Mouse (Mus musculus) bone marrow, adult 2 months (tissue): ENCODE measurements around the gene Phf1. TPM values are rescaled to one million over a fixed set of nuclear protein-coding genes. Genes with fewer than 3 reads are reported as not detected.
"Not testable (repeated sequence)": the region's sequence is repeated elsewhere in the genome, so short reads cannot be mapped to it uniquely, and the experiment has no call there.

ENCODE experiments used
- H3K27ac ChIP-seq: fragments of 200-500 bp; 2 replicates; pipeline ENCODE4 v1.5.1; 2012; ENCODE audit warnings: low read depth, mild to moderate bottlenecking, control low read depth, inconsistent platforms, low read length; ENCODE audit not compliant: control insufficient read depth, poor library complexity, insufficient read depth
- H3K4me1 ChIP-seq: fragments of 200-500 bp; 2 replicates; pipeline ENCODE4 v1.6.1; 2011; ENCODE audit warnings: low read length; ENCODE audit not compliant: control insufficient read depth, insufficient read depth
- H3K4me3 ChIP-seq: fragments of 200-500 bp; replicated peaks from 2 replicates; pipeline ENCODE3; 2011; ENCODE audit warnings: mild to moderate bottlenecking, low read depth, low read length, control low read depth; ENCODE audit not compliant: control insufficient read depth
- CTCF ChIP-seq: fragments of 200-500 bp; IDR thresholded peaks from 2 replicates; pipeline ENCODE4 v1.5.1; 2011; ENCODE audit warnings: low read length, control low read depth; ENCODE audit not compliant: control insufficient read depth, insufficient read depth
- POLR2A ChIP-seq: fragments of 200-500 bp; IDR thresholded peaks from 2 replicates; pipeline ENCODE4 v1.6.1; 2011; ENCODE audit warnings: low read depth, mild to moderate bottlenecking, control low read depth, low read length, borderline replicate concordance; ENCODE audit not compliant: control insufficient read depth
- WGBS: fragments of 180-500 bp; shearing (Covaris S2); methylation state at CpG from one replicate; pipeline ENCODE4 v1.1.7; 2018; 5-methylcytosine and 5-hydroxymethylcytosine counted together
- polyA plus RNA-seq: library from polyadenylated mRNA; stranded (reverse); fragments of >200 nt; gene quantifications from 2 replicates; pipeline ENCODE4 v1.2.4, GENCODE M21; 2011; ENCODE audit warnings: low replicate concordance; ENCODE audit not compliant: missing spikeins, insufficient read depth, insufficient read length

Gene Phf1
- polyA plus RNA-seq, 1 experiment, result 63.9 TPM

- 80% methylated on average over 6 of the region's 6 CpGs for WGBS
- no peak for TF ChIP-seq POLR2A
- TF ChIP-seq CTCF, result no peak
- no peaks in the 10 kb centered on the region; the same call in 1 of the 2 replicates for H3K4me1 ChIP-seq
Observed at GRCm38 (mm10) chr17:26969257-26969656, 36.4 kb downstream of the Phf1 start.

GRCm38 (mm10) chr17:26970221-26970620 is 37.4 kb downstream of the Phf1 start:
- TF ChIP-seq POLR2A, result no peak
- TF ChIP-seq CTCF, result no peak
- no peaks in the 10 kb centered on the region; the same call in 1 of the 2 replicates for H3K4me1 ChIP-seq
- H3K27ac ChIP-seq, result no peak overlapping the region
- H3K4me3 ChIP-seq, result no peak overlapping the region
- WGBS, result 66% methylated on average over 12 of the region's 12 CpGs

More at GRCm38 (mm10) chr17:26969257-26969656, 36.4 kb downstream of the Phf1 start:
- Histone ChIP-seq H3K27ac (no peak overlapping the region), H3K4me3 (no peak overlapping the region)

DNA sequence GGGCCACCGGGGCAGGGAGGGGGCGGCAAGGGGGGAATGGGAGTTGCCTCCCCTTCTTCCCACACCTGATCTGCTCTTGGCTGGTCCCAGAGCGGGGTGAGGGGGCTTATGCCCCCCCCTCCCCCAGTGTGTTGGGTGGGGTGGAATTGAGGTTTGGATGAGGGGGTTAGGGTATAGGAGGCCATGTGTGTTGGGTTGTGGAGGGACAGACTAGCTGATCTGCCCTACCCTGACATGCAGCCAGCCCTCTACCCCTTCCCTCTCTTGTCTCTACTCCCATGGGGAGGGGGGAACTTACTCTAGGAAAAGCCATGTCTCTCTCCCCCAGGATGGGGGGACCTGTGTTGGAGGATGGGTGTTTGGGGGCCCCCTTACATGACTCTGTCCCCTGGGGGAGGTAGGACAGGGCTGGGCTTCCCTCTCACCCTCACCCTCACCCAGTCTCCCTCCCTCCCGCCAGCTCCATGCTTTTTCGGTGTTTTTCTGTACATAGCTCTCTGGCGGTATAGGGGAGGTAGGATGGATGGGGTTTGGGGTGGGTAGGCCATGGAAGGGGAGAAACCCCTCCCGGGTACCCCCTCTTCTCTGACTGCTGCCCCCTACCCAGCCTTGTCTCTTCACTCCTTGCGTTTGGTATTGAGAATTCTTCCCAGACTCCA is 38.5 kb downstream of the Phf1 start:
- no peak for TF ChIP-seq POLR2A
- no peak for TF ChIP-seq CTCF
- Histone ChIP-seq H3K27ac (no peak overlapping the region), H3K4me3 (no peak overlapping the region), H3K4me1 (no peaks in the 10 kb centered on the region; the same call in 1 of the 2 replicates)
- WGBS, result 78% methylated on average over 8 of the region's 8 CpGs

GRCm38 (mm10) chr17:26972107-26972506 is 39.3 kb downstream of the Phf1 start:
- Histone ChIP-seq H3K27ac (peak overlapping the region; percentile 92), H3K4me3 (peak overlapping the region; percentile 99), H3K4me1 (no peaks in the 10 kb centered on the region; the same call in 1 of the 2 replicates)
- no peak for TF ChIP-seq CTCF
- TF ChIP-seq POLR2A, result no peak
- WGBS, result 2% methylated on average over 3 of the region's 3 CpGs

DNA sequence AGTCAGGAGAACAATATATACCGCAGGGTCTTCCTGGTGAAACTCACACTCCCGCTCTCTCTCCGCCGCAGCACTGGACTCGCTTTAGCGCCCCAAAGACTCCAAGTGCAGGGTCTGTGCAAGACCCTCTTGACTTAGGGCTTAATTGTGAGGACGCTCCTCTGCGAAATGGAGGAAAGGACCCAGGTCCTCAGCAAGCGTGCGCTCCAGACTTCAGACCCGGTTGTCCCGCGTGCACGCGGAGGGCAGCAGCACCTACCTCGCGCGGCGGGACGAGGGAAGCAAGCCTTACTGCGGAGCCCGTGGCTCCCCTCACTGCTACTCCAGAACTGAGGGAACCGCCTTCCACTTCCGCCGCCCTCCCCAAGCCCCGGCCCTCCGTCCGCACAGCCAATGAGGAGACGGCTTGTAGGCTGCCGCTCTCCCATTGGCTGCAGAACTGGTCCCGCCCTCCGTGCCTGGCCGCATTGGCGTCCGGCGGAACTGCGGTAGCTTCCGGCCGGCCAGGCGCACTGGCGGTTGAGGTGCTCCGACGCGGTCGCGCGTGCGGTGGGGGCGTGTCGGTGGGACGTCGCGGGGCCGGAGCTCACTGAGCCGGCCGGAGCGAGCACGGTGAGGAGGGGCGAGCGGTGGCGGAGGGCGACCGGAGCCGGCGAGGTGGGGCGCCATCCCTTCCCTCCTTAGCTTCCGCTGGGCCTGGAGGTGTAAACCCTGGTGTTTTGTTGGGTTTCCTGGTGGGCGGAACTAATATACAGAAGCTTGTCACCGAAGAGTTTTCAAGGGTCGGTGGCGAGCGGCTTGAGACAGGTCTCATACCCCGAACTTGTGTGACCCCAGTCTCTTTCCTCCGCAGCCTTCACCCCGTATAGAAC is 40.1 kb downstream of the Phf1 start, which contains the start of gene Zbtb9:
Gene Zbtb9, plus strand, starts transcription at position 465 of the 872 bp plus-strand sequence.
- no peak for TF ChIP-seq CTCF
- TF ChIP-seq POLR2A, result peak; percentile 99
- WGBS, result under 1% methylated on average over 74 of the region's 75 CpGs
- Histone ChIP-seq H3K27ac (peak within 1 kb of the TSS; percentile 92), H3K4me3 (peak within 1 kb of the TSS; percentile 99), H3K4me1 (no peaks in the 10 kb centered on the region; the same call in 1 of the 2 replicates)

DNA sequence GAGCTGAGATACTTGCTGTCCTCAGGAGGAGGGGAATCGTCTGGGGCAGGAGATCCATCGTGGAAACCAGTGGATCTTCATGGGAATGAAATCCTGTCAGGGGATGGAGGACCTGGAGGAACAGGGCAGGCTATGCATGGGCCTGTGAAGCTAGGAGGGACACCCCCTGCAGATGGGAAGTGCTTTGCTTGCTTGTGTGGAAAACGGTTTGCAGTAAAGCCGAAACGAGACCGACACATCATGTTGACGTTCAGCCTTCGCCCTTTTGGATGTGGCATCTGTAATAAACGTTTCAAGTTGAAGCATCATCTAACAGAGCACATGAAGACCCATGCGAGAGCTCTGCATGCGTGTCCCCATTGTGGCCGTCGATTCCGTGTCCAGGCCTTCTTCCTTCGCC is 41.7 kb downstream of the Phf1 start:
- Histone ChIP-seq H3K27ac (no peak overlapping the region), H3K4me3 (no peak overlapping the region), H3K4me1 (no peaks in the 10 kb centered on the region; the same call in 1 of the 2 replicates)
- no peak for TF ChIP-seq CTCF
- TF ChIP-seq POLR2A, result no peak
- WGBS, result 85% methylated on average over 15 of the region's 15 CpGs

GRCm38 (mm10) chr17:26975415-26975814 is 42.6 kb downstream of the Phf1 start:
- TF ChIP-seq POLR2A (no peak), CTCF (no peak)
- peaks cover 3% of the 10 kb centered on the region; the same call in 1 of the 2 replicates for H3K4me1 ChIP-seq
- H3K27ac ChIP-seq, result no peak overlapping the region
- H3K4me3 ChIP-seq, result no peak overlapping the region

DNA sequence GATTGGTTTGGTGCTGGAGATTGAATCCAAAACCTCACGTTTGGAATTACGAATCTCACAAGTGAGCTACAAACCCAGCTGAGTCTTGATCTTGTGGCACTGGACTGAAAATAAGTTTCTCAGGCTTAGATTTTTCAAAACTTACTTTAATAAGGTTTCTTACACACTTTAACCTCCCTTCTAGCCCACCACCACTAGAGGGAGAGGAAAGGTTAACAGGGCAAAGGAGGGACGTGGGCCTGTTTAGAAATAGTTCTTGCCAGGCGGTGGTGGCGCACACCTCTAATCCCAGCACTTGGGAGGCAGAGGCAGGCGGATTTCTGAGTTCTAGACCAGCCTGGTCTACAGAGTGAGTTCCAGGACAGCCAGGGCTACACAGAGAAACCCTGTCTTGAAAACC is 44.5 kb downstream of the Phf1 start:
- 83% methylated on average over 6 of the region's 6 CpGs for WGBS
- H3K4me3 ChIP-seq, H3K27ac ChIP-seq, H3K4me1 ChIP-seq: not testable (repeated sequence)
